Mouse (Mus musculus) liver, embryonic 16.5 days (tissue): Measurements from ENCODE around the gene Sftpa1. TPM values are rescaled to one million over a fixed set of nuclear protein-coding genes. Genes with fewer than 3 reads are reported as not detected.

Experiments used
- ATAC-seq: fragments of 200-750 bp; cut with Nextera tagmentation; 2 replicates; pipeline ENCODE4 v1.8.0; 2017; ENCODE audit warnings: low read depth, mild to moderate bottlenecking, moderate number of reproducible peaks, moderate library complexity
- H3K27ac ChIP-seq: fragments of 300-500 bp; sonication (generic); 2 replicates; pipeline ENCODE4 v1.5.1; 2014; ENCODE audit warnings: mild to moderate bottlenecking, low read length
- H3K27me3 ChIP-seq: fragments of 300-500 bp; sonication (generic); 2 replicates; pipeline ENCODE4 v1.6.1; 2014; ENCODE audit warnings: low read depth, low read length, mixed read lengths; ENCODE audit not compliant: control insufficient read depth, insufficient read depth
- H3K36me3 ChIP-seq: fragments of 300-500 bp; sonication (generic); 2 replicates; pipeline ENCODE4 v1.6.1; 2014; ENCODE audit warnings: mild to moderate bottlenecking; ENCODE audit not compliant: control insufficient read depth, insufficient read depth
- H3K4me1 ChIP-seq: fragments of 300-500 bp; sonication (generic); 2 replicates; pipeline ENCODE4 v1.6.1; 2014; ENCODE audit warnings: low read depth, low read length, mixed read lengths; ENCODE audit not compliant: control insufficient read depth
- H3K4me2 ChIP-seq: fragments of 300-500 bp; sonication (generic); 2 replicates; pipeline ENCODE4 v1.6.1; 2014; ENCODE audit warnings: low read depth, low read length, mixed read lengths
- H3K4me3 ChIP-seq: fragments of 300-500 bp; sonication (generic); 2 replicates; pipeline ENCODE4 v1.5.1; 2014; ENCODE audit warnings: low read depth, mild to moderate bottlenecking, low read length
- H3K9ac ChIP-seq: fragments of 300-500 bp; sonication (generic); 2 replicates; pipeline ENCODE4 v1.6.1; 2014; ENCODE audit warnings: low read depth, low read length
- H3K9me3 ChIP-seq: fragments of 300-500 bp; sonication (generic); replicated peaks from 2 replicates; pipeline ENCODE4 v1.6.1; 2016; ENCODE audit warnings: low read length; ENCODE audit not compliant: control insufficient read depth
- WGBS: fragments of 180-500 bp; shearing (Covaris S2); extraction: QIAGEN DNeasy Blood & Tissue Kit; methylation state at CpG from one replicate; pipeline ENCODE4 v1.1.7; 2014; ENCODE audit not compliant: insufficient replicate concordance; 5-methylcytosine and 5-hydroxymethylcytosine counted together
- polyA plus RNA-seq: library from polyadenylated mRNA; unstranded; fragments of >200 nt; fragmentation: Nextera tagmentation; extraction: Ambion mirVana; gene quantifications from 2 replicates; pipeline ENCODE4 v1.2.1, GENCODE M21; 2015

Gene Sftpa1
- polyA plus RNA-seq, 1 experiment from 2014 or later: 0.21 TPM

DNA sequence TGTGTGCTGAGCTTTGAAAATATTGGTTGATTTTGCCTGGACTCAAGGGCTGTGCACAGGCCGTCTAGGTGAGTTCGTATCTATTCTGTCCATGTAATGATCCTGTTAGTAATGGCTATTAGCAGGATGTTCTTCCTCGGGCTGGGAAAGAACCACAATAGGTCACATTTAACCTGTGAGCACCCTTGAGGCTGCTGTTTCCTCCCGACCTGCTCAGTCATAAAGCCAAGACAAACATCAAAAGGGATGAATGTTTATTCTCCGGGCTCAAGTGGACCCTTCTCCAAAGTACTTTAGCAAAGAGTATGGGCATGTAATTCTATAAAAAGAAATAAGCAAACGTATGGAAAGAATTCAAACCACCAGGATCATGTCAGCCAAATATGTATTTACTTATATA is 14.5 kb downstream of the Sftpa1 start:
- ATAC-seq: no peak
- Histone ChIP-seq H3K27me3 (no peaks in the 10 kb centered on the region), H3K4me1 (no peaks in the 10 kb centered on the region), H3K4me2 (no peak overlapping the region), H3K36me3 (no peaks in the 10 kb centered on the region), H3K4me3 (no peak overlapping the region), H3K9ac (no peak overlapping the region), H3K27ac (no peak overlapping the region), H3K9me3 (no peaks in the 10 kb centered on the region)
- WGBS: 46% methylated on average over 6 of the region's 6 CpGs

DNA sequence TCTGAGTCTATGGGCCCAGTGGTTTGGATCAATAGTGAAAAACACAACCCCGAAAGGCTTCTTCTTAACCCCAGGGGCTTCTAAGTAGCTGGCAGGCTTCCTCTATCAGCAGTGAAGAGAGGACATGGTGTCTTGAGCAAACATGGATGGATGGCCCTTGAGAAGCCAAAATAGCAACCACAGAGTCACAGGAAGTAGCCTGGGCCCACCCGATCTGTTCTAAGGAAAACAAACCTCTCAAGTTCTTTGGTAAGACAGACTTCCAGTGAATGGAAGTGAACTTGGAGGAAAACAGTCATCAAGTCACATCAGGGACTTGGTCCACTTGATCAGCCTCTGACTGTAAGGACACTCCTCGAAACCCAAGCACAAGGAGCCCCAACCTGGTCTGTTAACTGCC is 15.3 kb downstream of the Sftpa1 start:
- Histone ChIP-seq H3K9me3 (no peaks in the 10 kb centered on the region), H3K4me3 (no peak overlapping the region), H3K4me1 (no peaks in the 10 kb centered on the region), H3K27me3 (no peaks in the 10 kb centered on the region), H3K9ac (no peak overlapping the region), H3K36me3 (no peaks in the 10 kb centered on the region), H3K4me2 (no peak overlapping the region), H3K27ac (no peak overlapping the region)
- 39% methylated on average over 3 of the region's 3 CpGs for WGBS
- ATAC-seq: no peak

DNA sequence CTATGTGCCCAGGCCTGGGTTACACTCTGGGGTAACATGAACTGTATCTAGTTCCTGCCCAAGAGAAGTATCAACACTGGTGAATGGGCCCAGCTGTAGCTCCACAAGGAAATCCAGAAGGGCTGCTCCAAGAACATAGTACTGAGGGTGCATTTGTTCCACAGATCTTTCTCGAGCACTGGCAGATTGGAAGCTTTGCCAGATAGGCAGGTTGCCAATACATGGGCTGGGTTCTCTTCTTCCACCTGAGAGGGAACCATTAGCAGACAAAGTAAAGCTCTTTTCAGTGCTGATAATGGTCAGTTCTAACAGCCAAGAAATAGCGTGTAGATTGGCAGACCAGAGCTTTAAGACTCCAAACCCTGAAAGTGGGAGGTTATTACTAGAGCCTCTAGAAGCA is 15.8 kb downstream of the Sftpa1 start:
- 53% methylated on average over 2 of the region's 2 CpGs for WGBS

DNA sequence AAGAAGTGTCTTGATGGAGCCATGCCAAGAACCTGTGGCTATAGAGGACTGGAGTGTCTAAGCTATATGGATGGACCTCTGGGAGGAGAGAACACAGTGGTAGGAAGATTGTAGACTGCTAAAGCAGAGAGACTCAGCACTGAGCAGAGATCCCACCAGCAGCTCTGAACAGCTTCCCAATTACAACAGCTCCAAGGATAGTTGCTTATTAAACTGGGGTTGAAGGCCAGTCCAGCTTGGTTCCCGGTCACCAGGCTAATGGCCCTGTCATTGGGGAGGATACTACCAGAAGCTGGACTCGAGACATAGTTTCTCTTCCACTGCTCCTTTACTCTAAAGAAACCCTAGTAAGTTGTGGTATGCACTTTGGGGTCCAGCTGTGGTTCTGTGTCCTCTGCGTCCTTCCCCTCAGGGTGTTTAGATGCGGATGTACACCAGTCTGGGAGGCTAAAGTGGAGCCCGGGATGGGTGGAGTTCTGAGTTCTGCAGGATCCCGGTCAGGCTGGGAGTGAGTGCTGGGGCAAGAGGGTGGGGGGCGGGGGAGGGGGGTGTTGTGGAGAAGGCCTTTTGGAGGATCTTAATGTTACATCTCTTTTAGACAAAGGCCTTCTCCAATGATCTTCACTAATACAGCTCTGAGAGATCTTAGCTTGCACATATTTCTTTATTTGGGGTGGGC is 19.8 kb downstream of the Sftpa1 start, which contains the start of gene Mbl1:
Gene Mbl1, plus strand, starts transcription at position 239 of the 679 bp plus-strand sequence.
- Histone ChIP-seq H3K27me3 (no peaks in the 10 kb centered on the region), H3K9me3 (no peaks in the 10 kb centered on the region), H3K4me2 (peak within 1 kb of the TSS; percentile 22), H3K4me1 (no peaks in the 10 kb centered on the region), H3K4me3 (peak within 1 kb of the TSS; percentile 38), H3K36me3 (no peaks in the 10 kb centered on the region), H3K27ac (peak within 1 kb of the TSS; percentile 53), H3K9ac (no peak within 1 kb of the TSS; the same call in 1 of the 2 replicates)
- ATAC-seq: peak; percentile 89
- 56% methylated on average over 7 of the region's 7 CpGs for WGBS

More for the DNA sequence above, 15.8 kb downstream of the Sftpa1 start:
- ATAC-seq: no peak
- Histone ChIP-seq H3K4me2 (no peak overlapping the region), H3K9ac (no peak overlapping the region), H3K9me3 (no peaks in the 10 kb centered on the region), H3K27me3 (no peaks in the 10 kb centered on the region), H3K4me1 (no peaks in the 10 kb centered on the region), H3K36me3 (no peaks in the 10 kb centered on the region), H3K4me3 (no peak overlapping the region), H3K27ac (no peak overlapping the region)

DNA sequence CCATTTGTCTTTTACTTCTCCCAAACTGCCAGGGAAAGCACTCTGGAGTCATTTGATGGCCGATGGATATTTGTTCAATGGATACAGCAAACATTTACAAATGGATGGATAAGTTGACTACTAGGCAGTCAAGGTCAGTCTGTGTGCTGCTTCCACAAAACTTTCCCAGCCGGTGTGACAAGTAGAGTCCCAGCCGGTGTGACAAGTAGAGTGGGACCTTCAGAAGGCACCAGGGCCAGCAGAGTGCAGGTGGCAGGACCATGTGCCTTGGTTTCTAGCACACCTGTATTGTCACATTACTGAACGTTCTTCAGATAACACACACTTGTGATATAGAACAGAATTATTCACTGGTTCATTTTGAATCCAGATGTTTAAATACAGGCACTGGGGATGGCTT is 28.5 kb downstream of the Sftpa1 start:
- no peak overlapping the region; the same call in none of the 2 replicates for H3K27ac ChIP-seq
- ATAC-seq: no peak
- H3K4me1 ChIP-seq: no peaks in the 10 kb centered on the region
- H3K4me2 ChIP-seq: no peak overlapping the region
- H3K36me3 ChIP-seq: no peaks in the 10 kb centered on the region
- no peak overlapping the region for H3K9ac ChIP-seq
- H3K27me3 ChIP-seq: no peaks in the 10 kb centered on the region
- WGBS: 62% methylated on average over 4 of the region's 4 CpGs
- H3K9me3 ChIP-seq: no peaks in the 10 kb centered on the region
- no peak overlapping the region for H3K4me3 ChIP-seq

DNA sequence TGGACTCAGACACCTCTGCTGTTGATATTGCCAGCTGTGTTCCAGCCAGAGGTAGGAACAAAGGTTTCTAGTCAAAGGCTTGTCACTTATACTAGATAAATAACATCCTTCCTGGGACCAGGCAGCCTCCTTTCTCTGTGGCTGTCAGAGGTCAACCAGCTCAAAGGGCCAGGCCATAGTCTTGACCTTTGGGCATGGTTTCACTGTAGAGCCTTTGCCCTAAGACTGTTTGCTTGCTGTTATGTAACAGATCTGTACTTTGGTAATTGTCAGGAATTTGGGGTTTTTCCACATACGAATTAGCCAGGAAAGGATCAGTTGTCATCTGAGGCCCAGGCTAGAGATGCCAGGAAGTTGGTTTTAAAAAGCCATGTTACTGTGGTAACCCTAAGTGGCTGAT is 29.2 kb downstream of the Sftpa1 start:
- H3K9me3 ChIP-seq: no peaks in the 10 kb centered on the region
- no peaks in the 10 kb centered on the region for H3K36me3 ChIP-seq
- ATAC-seq: peak; percentile 94
- H3K27me3 ChIP-seq: no peaks in the 10 kb centered on the region
- H3K9ac ChIP-seq: no peak overlapping the region
- H3K4me2 ChIP-seq: no peak overlapping the region
- H3K27ac ChIP-seq: peak overlapping the region; percentile 65
- no peak overlapping the region for H3K4me3 ChIP-seq
- 19% methylated on average over 1 of the region's 1 CpGs for WGBS
- no peaks in the 10 kb centered on the region for H3K4me1 ChIP-seq

DNA sequence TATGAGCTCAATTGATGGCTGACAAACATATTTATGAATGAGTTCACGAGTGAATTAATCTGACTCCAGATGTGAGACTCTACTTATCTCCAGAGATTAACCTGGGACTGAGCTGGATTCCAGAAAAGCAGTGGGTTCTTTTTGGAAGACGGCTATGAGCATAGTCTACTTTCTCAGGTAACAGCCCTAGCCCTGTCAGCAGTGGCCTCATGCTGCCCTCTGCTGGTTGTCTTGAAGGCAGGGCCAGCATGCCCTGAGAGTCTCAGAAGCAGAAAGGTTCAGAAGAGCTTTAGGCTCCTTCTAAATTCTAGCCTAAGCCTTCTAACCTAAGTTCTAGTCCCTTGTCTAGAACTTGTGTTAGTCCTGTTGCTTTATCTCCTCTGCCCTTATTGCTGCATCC is 31.1 kb downstream of the Sftpa1 start:
- no peak for ATAC-seq
- WGBS: 11% methylated on average over 2 of the region's 2 CpGs
- H3K27ac ChIP-seq: no peak overlapping the region

DNA sequence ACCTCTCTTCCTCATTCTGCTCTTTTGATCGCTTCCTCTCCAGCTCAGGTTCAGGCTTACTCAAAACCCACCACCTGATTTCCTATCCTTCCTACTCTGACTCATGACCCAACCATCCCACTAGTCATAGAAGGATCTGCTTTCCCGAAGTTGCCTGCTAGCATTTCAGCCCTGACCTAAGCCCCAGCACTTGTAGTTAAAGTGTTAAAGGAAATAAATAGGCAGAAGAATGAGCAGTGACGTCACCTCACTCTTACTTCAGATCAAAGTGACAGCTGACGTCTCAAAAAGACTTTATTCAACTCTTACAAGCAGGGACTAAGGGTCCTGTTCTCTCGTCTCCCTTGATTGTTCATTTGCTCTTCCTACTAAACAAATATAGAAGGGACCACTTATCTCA is 35.7 kb downstream of the Sftpa1 start:
- no peaks in the 10 kb centered on the region for H3K27me3 ChIP-seq
- H3K27ac ChIP-seq: no peak overlapping the region
- H3K9ac ChIP-seq: no peak overlapping the region
- no peak overlapping the region for H3K4me3 ChIP-seq
- no peaks in the 10 kb centered on the region for H3K36me3 ChIP-seq
- H3K9me3 ChIP-seq: no peaks in the 10 kb centered on the region
- ATAC-seq: no peak
- 27% methylated on average over 5 of the region's 5 CpGs for WGBS
- no peaks in the 10 kb centered on the region for H3K4me1 ChIP-seq
- no peak overlapping the region for H3K4me2 ChIP-seq

More for the DNA sequence above, 31.1 kb downstream of the Sftpa1 start:
- Histone ChIP-seq H3K9ac (no peak overlapping the region), H3K36me3 (no peaks in the 10 kb centered on the region), H3K4me1 (no peaks in the 10 kb centered on the region), H3K4me3 (no peak overlapping the region), H3K4me2 (no peak overlapping the region), H3K27me3 (no peaks in the 10 kb centered on the region), H3K9me3 (no peaks in the 10 kb centered on the region)

DNA sequence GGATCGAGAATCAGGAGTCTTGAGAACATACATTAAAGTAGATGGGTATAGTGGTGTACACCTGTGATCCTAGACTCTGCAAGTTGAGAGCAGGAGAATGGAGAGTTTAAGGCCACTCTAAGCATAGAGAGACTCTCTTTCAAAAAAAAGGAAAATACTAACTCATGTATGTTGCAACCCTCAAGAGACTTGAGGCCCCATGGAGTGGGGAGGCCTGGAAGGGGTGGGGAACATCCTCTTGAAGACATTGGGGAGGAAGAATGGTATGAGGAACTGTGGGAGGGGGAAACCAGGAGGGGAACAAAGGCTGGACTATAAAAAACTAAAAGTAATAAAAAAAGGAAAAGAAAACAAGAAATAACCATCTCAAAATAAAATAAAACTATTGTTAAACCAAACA is 37.0 kb downstream of the Sftpa1 start:
- Histone ChIP-seq H3K4me3 (no peak overlapping the region), H3K27me3 (no peaks in the 10 kb centered on the region), H3K9me3 (no peaks in the 10 kb centered on the region), H3K4me1 (no peaks in the 10 kb centered on the region), H3K36me3 (no peaks in the 10 kb centered on the region), H3K4me2 (no peak overlapping the region), H3K27ac (no peak overlapping the region), H3K9ac (no peak overlapping the region)
- ATAC-seq: no peak
- 66% methylated on average over 1 of the region's 1 CpGs for WGBS
